Mouse (Mus musculus) telencephalon, adult 2 months (tissue): ENCODE measurements at regions not wholly inside any gene's neighbourhood (a gene's known extent, or its start where the extent isn't known, plus 50 kb on each side); places are given as distances from the start of the nearest gene placed in this dataset.
"Not testable (repeated sequence)": the region's sequence is repeated elsewhere in the genome, so short reads cannot be mapped to it uniquely, and the experiment has no call there.

Experiments
- DNase-seq: peaks from one replicate; pipeline ENCODE4 v3.0.0-alpha.2; 2011; ENCODE audit warnings: low read depth, low spot score

- DNase-seq, result no peak
Observed at GRCm38 (mm10) chr2:48315306-48315705, 498.6 kb upstream of the Acvr2a start.

- DNase-seq, result no peak
Observed at GRCm38 (mm10) chr2:48316180-48316889, 497.6 kb upstream of the Acvr2a start.

GRCm38 (mm10) chr2:48317821-48318220 lies 496.1 kb upstream of the Acvr2a start:
- DNase-seq, result no peak

GRCm38 (mm10) chr2:48318384-48319030 lies 495.4 kb upstream of the Acvr2a start:
- no peak for DNase-seq

- no peak for DNase-seq
Observed at GRCm38 (mm10) chr2:48321471-48321870, 492.4 kb upstream of the Acvr2a start.

GRCm38 (mm10) chr2:48322278-48322677 lies 491.6 kb upstream of the Acvr2a start:
- DNase-seq, result no peak

GRCm38 (mm10) chr2:48328204-48328603 lies 485.7 kb upstream of the Acvr2a start:
- DNase-seq, result no peak

GRCm38 (mm10) chr2:48332783-48333182 lies 481.1 kb upstream of the Acvr2a start:
- DNase-seq, result no peak

GRCm38 (mm10) chr2:48348021-48348420 lies 465.9 kb upstream of the Acvr2a start:
- DNase-seq, result no peak

- DNase-seq, result no peak
Observed at GRCm38 (mm10) chr2:48349794-48350193, 464.1 kb upstream of the Acvr2a start.

GRCm38 (mm10) chr2:48350206-48350605 lies 463.7 kb upstream of the Acvr2a start:
- DNase-seq, result no peak

GRCm38 (mm10) chr2:48371572-48371971 lies 442.3 kb upstream of the Acvr2a start:
- not testable (repeated sequence) for DNase-seq

GRCm38 (mm10) chr2:48373086-48373485 lies 440.8 kb upstream of the Acvr2a start:
- no peak for DNase-seq

- DNase-seq, result no peak
Observed at GRCm38 (mm10) chr2:48374302-48374701, 439.6 kb upstream of the Acvr2a start.

- DNase-seq, result no peak
Observed at GRCm38 (mm10) chr2:48378160-48378559, 435.7 kb upstream of the Acvr2a start.

- DNase-seq, result no peak
Observed at GRCm38 (mm10) chr2:48378749-48379148, 435.2 kb upstream of the Acvr2a start.

- no peak for DNase-seq
Observed at GRCm38 (mm10) chr2:48380140-48380539, 433.8 kb upstream of the Acvr2a start.

GRCm38 (mm10) chr2:48380786-48381185 lies 433.1 kb upstream of the Acvr2a start:
- no peak for DNase-seq

- no peak for DNase-seq
Observed at GRCm38 (mm10) chr2:48381481-48382075, 432.3 kb upstream of the Acvr2a start.

- no peak for DNase-seq
Observed at GRCm38 (mm10) chr2:48398504-48398903, 415.4 kb upstream of the Acvr2a start.

GRCm38 (mm10) chr2:48399191-48399590 lies 414.7 kb upstream of the Acvr2a start:
- no peak for DNase-seq

GRCm38 (mm10) chr2:48402813-48403212 lies 411.1 kb upstream of the Acvr2a start:
- DNase-seq, result no peak

- DNase-seq, result no peak
Observed at GRCm38 (mm10) chr2:48404460-48404859, 409.4 kb upstream of the Acvr2a start.
